Mouse (Mus musculus) inflammation-experienced regulatory T-cells, adult 6 months (primary cell): Measurements from ENCODE around the gene Rab5c. TPM values are rescaled to one million over a fixed set of nuclear protein-coding genes. Genes with fewer than 3 reads are reported as not detected.

Source experiments
- ATAC-seq: one replicate; pipeline ENCODE4 v1.8.0; 2017
- polyA plus RNA-seq, 3 experiments: library from polyadenylated mRNA; unstranded; fragments of 100-300 nt; shearing (Covaris generic); gene quantifications; one replicate each; pipeline ENCODE4 v1.2.1; 2017

The Rab5c gene
- polyA plus RNA-seq, 3 experiments from 2014 or later, result 24.7 to 54.7 (median 48.7) TPM

DNA sequence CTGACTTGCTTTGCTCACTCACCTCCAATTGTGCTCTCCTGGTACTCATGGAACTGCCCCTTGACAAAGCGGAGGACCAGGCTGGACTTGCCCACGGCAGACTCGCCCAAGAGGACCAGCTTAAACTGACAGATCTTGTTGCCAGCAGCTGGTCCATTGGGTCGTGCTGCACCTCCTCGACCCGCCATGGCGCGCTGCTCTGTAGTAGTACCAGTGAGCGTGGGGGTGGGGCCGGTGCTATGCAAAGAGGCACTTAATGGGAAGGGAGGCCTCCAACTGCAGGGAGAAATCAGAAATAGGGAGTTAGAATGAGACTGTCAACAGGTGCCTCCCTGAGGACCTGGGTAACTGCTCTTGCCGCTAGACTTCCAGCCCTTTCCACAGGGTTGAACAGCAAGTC lies 18.1 kb downstream of the Rab5c start:
- ATAC-seq, result no peak

DNA sequence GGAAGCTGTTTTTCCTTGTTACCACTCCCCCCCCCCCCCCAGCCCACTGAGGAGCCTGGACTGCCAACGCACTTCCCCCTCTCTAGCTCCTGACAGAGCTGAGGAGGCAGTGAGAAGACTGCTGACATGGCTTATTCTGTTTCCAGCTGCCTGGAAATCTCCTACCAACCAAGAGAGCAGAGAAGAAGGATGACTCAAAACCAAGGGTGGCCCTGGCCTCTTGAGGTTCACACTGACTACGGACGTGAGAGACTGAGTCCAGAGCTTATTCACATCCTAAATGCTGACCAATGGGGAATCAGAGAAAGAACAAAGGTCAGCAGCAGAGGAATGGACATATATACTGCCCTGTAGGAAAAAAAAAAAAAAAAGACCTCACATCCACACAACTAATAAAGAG lies 18.7 kb downstream of the Rab5c start:
- no peak for ATAC-seq

GRCm38 (mm10) chr11:100718866-100719265 lies 19.1 kb downstream of the Rab5c start:
- ATAC-seq, result no peak

DNA sequence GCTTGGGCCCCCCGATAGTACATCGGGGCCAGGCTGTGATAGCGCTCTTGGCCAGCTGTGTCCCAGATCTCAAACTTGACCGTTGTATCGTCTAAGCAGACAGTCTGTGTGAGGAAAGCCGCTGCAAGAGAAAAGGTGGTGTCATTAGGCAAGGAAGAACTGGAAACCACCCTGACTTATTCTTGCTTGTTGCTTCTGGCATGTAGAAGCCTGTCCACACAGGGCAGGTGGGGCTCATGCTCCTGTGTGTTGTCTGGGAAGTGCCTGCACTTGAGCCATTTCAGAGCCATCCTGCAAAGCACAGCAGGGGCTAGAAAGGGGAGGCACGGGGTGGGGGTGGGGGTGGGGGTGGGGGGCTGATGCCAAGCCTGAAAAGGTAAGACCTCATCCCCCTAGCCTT lies 19.6 kb downstream of the Rab5c start:
- no peak for ATAC-seq

DNA sequence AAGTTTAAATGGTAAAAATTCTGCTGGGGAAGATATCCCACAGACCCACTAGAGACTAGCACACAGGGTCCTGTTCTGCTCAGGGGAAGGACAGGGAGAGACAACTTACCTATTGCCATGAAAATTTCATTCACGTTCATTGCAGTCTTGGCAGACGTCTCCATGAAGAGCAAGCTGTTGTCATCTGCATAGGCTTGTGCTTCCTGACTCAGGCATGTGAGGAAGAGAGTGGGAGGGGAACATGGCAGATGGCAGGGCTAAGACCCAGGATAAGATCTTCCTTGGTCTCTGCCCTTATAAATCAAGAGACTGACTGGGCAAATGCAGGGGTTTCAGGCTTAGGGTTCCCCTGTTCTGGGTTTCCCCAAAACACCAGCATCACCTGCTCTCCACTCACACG lies 21.4 kb downstream of the Rab5c start:
- ATAC-seq, result no peak

DNA sequence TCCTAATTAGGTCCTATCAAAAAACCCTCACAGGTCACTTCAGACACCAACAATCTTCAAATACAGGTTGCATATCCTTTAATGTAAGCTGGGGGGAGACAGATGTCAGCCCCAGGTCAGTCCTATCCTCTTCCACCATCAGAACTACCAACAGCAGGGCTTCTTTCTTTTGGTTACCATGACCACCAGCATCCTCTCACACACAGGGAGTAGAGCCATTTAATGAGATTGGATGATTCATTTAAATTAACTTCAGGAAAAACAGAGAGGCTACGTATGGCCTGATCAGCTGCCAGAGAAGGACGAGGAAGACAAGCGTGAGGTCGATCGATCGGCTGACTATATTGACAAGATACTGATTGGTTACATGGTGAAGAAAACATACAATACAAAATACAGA lies 23.1 kb downstream of the Rab5c start:
- ATAC-seq, result no peak

GRCm38 (mm10) chr11:100714534-100714915 lies 23.5 kb downstream of the Rab5c start:
- peak; percentile 47 for ATAC-seq

DNA sequence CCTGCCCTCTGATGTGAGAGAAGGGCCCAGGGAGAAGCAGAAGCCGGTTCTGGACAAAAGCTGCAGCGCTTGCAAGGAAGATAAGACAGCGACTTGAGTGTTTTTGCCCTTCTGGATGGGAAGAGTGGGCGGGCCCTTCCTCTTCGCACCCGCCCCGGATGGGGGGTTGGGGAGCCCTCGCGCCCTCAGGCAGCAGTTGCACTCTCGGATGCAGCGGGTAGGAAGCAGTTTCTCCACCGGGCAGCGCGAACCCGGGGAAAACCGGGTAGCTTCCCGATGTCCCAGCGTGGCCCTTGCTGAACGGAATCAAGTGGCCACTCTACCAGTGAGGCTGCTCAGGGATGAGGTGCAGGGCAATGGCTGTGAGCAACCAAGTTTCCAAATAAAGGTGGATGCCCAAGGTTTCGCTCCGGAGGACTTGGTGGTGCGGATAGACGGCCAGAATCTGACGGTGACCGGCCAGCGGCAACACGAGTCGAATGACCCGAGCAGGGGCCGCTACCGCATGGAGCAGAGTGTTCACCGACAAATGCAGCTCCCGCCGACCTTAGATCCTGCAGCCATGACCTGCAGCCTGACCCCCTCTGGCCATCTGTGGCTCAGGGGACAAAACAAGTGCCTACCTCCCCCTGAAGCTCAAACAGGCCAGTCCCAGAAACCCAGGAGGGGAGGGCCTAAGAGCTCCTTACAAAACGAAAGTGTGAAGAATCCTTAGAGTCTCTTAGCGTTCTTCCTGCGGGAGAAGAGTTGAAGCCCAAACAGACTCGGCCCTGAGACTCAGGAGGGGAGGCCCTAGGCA lies 24.1 kb downstream of the Rab5c start, which contains the start of gene Hspb9:
TSS of gene Hspb9 (plus strand) at position 116 of the 799 bp plus-strand sequence.
- peak; percentile 74 for ATAC-seq

- no peak for ATAC-seq
Measured at GRCm38 (mm10) chr11:100713174-100713573, 24.8 kb downstream of the Rab5c start.

GRCm38 (mm10) chr11:100711783-100712615 lies 26.0 kb downstream of the Rab5c start, which contains the start of gene Kat2a:
Gene Kat2a, minus strand, starts transcription at chr11:100712465.
- peak; percentile 53 for ATAC-seq

- no peak for ATAC-seq
Measured at GRCm38 (mm10) chr11:100710977-100711376, 27.0 kb downstream of the Rab5c start.

GRCm38 (mm10) chr11:100710528-100710927 lies 27.5 kb downstream of the Rab5c start:
- no peak for ATAC-seq

GRCm38 (mm10) chr11:100709201-100709810 lies 28.7 kb downstream of the Rab5c start:
- ATAC-seq, result no peak

DNA sequence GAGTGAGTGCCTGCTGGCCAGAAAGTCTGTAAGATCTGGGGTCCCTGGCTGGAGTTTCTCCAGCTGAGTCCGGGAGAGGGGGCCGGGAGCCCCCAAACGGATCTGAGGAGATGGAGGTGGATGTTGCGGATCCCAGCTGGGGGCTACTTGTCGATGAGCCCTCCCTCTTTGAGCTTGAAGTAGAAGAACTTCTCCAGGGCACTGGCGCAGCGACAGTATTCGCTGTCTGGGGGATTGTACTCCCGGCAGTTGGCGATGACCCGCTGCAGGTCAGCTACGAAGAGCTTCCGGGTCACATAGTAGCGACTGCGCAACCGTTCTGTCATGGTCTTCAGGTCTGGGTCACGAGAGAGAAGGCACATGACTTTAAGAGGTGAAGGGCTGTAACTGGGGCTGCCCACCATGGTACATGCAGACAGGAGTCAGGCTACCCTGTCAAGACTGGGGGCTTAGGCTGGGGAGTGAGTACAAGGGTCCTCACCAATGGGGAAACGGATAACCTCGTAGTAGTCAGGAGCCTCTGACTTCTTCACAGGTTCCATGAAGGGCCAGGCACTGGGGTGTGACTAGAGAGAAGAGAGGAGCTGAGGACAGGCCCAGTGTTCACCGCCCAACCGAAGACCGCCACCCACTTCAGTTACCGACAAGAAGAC lies 32.8 kb downstream of the Rab5c start:
- ATAC-seq, result no peak

GRCm38 (mm10) chr11:100703851-100704531 lies 34.0 kb downstream of the Rab5c start, which contains the start of gene Dhx58:
Gene Dhx58, minus strand, starts transcription at chr11:100704271.
- peak; percentile 76 for ATAC-seq

GRCm38 (mm10) chr11:100703366-100703765 lies 34.6 kb downstream of the Rab5c start:
- no peak for ATAC-seq

- peak; percentile 23 for ATAC-seq
Measured at GRCm38 (mm10) chr11:100702906-100703305, 35.1 kb downstream of the Rab5c start.

DNA sequence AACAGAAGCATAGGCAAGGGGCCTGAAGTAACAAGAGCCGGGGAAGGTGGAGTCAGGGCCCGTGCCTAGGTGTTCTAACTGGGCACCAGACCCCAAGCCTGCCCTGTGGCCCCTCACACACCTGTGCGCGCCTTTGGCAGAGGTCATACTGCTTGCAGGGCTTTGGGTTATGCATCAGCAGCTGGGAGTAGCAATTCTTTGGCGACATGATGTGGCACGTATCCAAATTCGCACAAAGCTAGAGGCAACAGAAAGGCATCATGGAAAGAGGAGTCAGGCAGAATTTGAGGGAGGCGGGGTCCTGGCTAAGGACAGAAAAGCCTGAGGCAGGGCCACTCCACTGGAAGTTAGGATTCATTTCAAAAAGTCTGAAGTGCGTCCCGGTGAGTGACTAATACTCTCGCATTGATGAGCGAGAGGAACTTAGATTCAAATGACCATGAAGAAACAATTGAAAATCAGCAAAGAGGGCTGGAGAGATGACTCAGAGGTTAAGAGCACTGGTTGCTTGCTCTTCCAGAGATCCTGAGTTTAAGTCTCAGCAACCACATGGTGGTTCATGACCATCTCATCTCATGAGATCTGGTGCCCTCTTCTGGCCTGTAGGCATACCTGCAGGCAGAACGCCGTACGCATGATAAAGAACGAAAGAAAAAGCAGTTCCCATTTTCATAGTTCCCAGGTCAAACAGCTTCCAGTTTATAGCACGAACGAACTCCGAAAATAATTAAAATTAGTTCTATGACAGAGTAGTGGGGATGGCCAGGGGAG lies 35.7 kb downstream of the Rab5c start:
- peak; percentile 72 for ATAC-seq

DNA sequence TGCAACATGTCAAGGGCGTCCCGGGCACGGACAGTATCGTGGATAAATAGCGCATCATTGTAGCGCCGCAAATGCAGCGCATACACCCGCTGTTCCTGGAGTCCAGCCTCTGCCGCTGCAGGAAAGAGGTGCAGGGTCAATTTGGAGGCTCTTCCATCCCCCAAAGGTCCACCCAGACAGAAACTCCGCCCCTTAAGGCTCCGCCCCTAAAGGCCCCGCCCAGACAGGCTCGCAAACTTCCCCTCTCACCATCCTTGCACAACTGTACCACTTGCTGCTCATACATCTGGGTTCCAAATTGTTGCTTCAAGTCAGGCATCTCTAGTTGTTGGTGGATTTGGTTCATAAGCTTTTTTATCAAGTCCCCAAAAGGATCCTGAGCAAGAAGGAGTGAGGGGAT lies 36.7 kb downstream of the Rab5c start:
- ATAC-seq, result no peak

DNA sequence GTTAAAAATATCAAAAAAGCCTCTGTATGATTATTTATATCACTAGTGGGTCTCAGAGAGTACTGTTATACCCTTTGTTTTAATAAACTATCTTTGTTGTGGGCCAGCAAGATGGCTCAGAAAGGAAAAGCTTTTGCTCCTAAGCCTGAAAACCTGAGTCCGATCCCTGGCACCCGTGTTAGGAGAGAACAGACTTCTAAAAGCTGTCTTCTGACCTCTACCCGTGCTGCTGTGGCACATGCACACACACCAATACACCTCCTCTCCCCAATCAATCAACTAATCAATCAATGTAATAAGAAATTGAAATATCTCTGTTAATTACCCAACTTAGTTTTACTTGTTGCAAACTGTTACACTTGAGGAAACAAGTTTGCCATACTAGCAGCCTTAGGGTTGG lies 37.3 kb downstream of the Rab5c start:
- ATAC-seq, result no peak

GRCm38 (mm10) chr11:100697921-100698320 lies 40.1 kb downstream of the Rab5c start:
- no peak for ATAC-seq
